Mouse (Mus musculus): ENCODE data around the gene Asic2. TPM values are rescaled to one million over a fixed set of nuclear protein-coding genes. Genes with fewer than 3 reads are reported as not detected.

Asic2 gene
- not detected for total RNA-seq (2023)

DNA sequence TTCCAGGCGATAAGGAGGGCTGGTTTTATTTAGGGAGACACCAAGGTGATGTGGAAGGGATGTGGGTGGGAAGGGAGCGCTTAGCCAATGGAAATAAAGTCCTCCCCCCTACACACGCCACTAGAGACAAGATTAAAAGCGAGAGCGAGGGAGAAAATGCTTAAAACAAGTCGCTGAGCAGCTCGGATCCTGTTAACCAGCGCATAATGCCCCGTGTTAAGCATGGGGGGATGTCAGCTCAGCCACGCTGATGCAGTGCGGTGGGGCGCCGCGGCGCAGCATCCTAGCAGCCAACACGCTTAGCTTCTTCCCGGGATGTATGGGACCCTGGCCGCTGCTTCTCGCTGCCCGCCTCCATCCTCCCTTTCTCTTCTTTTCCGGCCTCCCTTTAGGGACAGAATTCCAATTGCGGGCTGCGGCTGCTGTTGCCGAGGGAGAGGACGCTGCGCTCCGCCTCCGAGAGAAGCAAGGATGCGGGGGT is at the start of gene Asic2:
Asic2 (minus strand) TSS at position 57 of the 481 bp plus-strand sequence.

DNA sequence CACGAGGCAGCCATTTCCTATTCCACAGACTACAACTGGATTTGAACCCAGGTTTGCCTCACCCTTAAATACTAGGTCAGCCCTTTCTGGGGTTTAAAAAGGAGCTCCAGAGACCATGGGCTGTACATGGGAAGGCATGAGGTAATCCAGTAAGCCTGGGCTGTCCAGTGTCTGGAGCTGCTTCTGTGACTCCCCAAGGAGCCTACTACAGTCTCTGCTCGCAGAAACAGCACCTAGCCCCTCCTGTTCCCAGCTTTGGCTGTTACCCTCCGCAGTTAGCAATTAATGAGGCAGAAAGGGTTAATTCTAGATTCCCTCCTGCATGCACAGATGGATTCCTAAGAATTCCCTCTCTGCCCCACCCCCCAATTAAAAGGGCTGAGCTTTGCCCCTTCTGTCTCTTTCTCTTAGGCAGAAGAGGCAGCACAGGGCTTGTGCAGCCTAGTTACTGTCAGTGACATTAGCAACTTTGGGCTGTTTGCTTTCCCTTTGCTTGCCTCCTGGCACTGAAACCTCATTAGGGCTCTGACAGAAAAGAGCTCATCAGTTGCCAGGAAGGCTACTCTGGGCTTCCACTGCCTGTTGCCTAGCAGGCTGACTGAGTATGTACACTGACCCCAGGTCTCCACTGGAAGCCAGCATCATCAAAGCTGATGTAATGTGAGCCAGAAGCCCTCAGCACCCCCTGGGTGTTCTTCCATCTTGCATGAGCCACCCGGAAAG is 107.8 kb downstream of the Asic2 start, which contains the start of gene 5530401A14Rik:
5530401A14Rik (plus strand) TSS at position 424 of the 723 bp plus-strand sequence.

DNA sequence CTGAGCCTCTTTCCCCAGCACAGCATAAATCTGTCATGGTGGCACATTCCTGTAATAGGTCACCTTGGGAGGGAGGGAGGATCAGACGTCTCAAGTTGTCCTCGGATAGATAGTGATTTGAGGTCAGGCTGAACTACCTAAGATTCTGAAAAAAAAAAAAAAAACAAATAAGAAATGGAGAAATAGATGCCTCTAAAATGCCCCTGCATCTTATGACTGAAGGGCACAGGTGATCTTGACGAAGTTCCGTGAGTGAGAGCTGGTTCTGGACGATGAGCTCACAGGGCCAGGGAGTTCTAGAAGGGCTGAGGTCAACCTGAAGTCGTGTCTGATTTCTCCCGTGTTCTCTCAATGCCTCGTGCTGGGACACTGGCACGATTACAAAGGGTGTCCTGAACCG is 1110.2 kb downstream of the Asic2 start, which contains the start of gene Spaca3:
Spaca3 (plus strand) TSS at position 301 of the 400 bp plus-strand sequence.

Other genes with a start within 250 kb of the Asic2 start
- not detected for gene 5530401A14Rik, start 107.8 kb downstream of the Asic2 start, total RNA-seq (2023)
- gene Ccl2, start 67.1 kb upstream of the Asic2 start, total RNA-seq (2023) = 10 to 100 TPM; 51.1 to 63.6 TPM
- not detected for gene Gm17268, start 70.1 kb upstream of the Asic2 start, total RNA-seq (2023)
- under 1 TPM in 1 of 2 experiments, not detected in 1; 0.90 TPM for gene Ccl7, start 77.3 kb upstream of the Asic2 start, total RNA-seq (2023)
- not detected for gene Ccl11, start 89.4 kb upstream of the Asic2 start, total RNA-seq (2023)
- gene Ccl12, start 133.4 kb upstream of the Asic2 start, total RNA-seq (2023) = not detected
- not detected for gene Ccl8, start 146.7 kb upstream of the Asic2 start, total RNA-seq (2023)